Mouse (Mus musculus): ENCODE data around the gene Ccdc160. TPM values are rescaled to one million over a fixed set of nuclear protein-coding genes. Genes with fewer than 3 reads are reported as not detected.

The Ccdc160 gene
- polyA plus RNA-seq (2012; ENCODE audit: insufficient read depth, insufficient read length, missing spikeins), result not detected in 2 replicates

- Histone ChIP-seq H3K4me3 (ENCODE audit: insufficient read depth, low read depth, low read length) (peak within 1 kb of the TSS; percentile 35), H3K27ac (replicated peaks; ENCODE audit: low read depth, low read length) (no peak within 1 kb of the TSS)
Observed at GRCm38 (mm10) chrX:52790980-52791593, at the start of gene Ccdc160. Gene Ccdc160 (plus strand): TSS chrX:52791200.

DNA sequence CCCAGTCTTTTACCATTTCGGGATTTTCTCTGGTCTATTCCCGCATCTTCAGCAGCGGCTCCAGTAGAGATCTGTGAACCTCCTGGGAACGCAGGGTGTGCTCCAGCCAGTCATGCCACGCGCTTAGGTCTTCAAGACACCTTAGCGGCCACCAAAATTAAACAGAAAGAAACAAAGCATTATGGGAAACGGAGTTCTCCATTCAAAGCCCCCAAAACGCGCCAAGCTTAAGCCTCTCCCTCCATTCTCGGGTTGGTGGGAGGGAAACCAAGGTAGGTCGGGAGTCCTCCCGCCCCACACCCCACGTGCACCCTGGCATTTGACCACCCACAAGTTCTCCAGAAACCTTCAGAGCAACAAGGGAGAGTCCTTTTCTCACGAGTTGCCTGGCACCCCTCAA lies 47.2 kb upstream of the Ccdc160 start:
- Histone ChIP-seq H3K27ac (replicated peaks; ENCODE audit: low read depth, low read length) (no peak overlapping the region), H3K4me1 (ENCODE audit: control insufficient read depth, insufficient read depth, insufficient read length, low read length) (no peaks in the 10 kb centered on the region; the same call in 1 of the 2 replicates), H3K4me3 (ENCODE audit: insufficient read depth, low read depth, low read length) (peak overlapping the region; percentile 18; the same call in 1 of the 2 replicates)

More at GRCm38 (mm10) chrX:52790980-52791593, at the start of gene Ccdc160:
- H3K4me1 ChIP-seq (ENCODE audit: control insufficient read depth, insufficient read depth, insufficient read length, low read length), result no peaks in the 10 kb centered on the region

DNA sequence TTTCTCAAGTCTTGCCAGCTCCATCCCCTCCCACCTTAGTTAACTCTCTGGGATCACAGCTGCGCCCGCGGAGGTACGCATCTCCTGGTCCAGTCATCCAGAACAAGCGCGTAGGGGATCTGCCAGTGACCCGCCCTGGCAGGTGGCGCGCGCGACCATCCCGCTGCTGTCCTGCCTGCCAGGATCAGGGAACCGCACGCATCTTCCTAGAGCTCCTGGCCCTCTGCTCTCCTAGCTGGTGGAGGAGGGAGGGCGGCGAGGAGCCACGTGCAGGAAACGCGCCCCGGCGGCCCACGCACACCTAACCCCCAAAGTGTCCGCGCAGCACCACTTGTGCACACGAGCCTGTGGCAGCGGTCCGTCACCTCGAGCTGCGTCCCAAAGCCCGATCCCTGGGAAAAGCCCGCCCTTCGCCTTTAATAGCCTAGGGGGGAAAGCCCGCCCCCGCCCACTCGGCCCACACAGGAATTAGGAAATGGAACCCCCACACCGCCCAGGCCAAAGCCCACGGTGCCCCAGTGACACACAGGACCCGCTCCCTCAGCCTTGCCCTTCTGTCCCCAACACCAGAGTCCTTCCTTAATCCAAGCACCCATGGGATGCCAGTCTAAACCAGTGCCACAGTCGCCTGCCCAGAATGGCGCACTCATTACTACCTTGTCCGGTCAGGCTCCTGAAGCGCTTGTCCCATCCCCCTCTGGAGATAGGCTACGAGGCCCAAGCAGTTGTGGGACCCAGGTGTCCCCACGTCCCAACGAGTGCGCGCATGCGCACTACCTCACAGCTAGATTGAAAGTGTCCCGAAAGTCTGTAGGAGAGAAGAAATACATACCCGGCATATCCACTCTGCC lies 46.6 kb upstream of the Ccdc160 start:
- peak overlapping the region; percentile 18; the same call in 1 of the 2 replicates for H3K4me3 ChIP-seq (ENCODE audit: insufficient read depth, low read depth, low read length)
- no peak overlapping the region for H3K27ac ChIP-seq (replicated peaks; ENCODE audit: low read depth, low read length)
- H3K4me1 ChIP-seq (ENCODE audit: control insufficient read depth, insufficient read depth, insufficient read length, low read length), result no peaks in the 10 kb centered on the region; the same call in 1 of the 2 replicates

- Histone ChIP-seq H3K4me1 (ENCODE audit: control insufficient read depth, insufficient read depth, insufficient read length, low read length) (no peaks in the 10 kb centered on the region; the same call in 1 of the 2 replicates), H3K4me3 (ENCODE audit: insufficient read depth, low read depth, low read length) (no peak overlapping the region), H3K27ac (replicated peaks; ENCODE audit: low read depth, low read length) (no peak overlapping the region)
Observed at GRCm38 (mm10) chrX:52745462-52745861, 45.5 kb upstream of the Ccdc160 start.

GRCm38 (mm10) chrX:52745917-52746316 lies 45.1 kb upstream of the Ccdc160 start:
- Histone ChIP-seq H3K4me1 (ENCODE audit: control insufficient read depth, insufficient read depth, insufficient read length, low read length) (no peaks in the 10 kb centered on the region; the same call in 1 of the 2 replicates), H3K4me3 (ENCODE audit: insufficient read depth, low read depth, low read length) (no peak overlapping the region), H3K27ac (replicated peaks; ENCODE audit: low read depth, low read length) (no peak overlapping the region)

DNA sequence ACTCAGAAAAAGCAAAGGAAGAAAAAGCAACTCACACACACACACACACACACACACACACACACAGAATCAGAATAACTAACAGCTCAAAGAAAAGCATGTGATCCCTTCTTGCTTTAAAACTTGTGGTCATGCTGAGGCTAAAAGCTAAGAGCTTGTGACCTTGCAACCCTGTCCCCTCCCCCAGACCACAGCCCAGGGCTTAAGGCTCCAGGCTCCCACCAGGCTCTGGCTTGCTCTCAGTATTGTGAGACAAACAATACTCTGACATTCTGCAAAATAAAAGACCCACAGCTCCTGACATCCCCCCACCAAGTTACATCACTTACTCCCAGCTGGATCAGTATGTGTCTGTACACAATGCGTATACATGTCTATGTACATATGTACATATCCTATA lies 44.2 kb upstream of the Ccdc160 start:
- no peak overlapping the region for H3K27ac ChIP-seq (replicated peaks; ENCODE audit: low read depth, low read length)
- no peaks in the 10 kb centered on the region; the same call in 1 of the 2 replicates for H3K4me1 ChIP-seq (ENCODE audit: control insufficient read depth, insufficient read depth, insufficient read length, low read length)
- H3K4me3 ChIP-seq (ENCODE audit: insufficient read depth, low read depth, low read length), result no peak overlapping the region

DNA sequence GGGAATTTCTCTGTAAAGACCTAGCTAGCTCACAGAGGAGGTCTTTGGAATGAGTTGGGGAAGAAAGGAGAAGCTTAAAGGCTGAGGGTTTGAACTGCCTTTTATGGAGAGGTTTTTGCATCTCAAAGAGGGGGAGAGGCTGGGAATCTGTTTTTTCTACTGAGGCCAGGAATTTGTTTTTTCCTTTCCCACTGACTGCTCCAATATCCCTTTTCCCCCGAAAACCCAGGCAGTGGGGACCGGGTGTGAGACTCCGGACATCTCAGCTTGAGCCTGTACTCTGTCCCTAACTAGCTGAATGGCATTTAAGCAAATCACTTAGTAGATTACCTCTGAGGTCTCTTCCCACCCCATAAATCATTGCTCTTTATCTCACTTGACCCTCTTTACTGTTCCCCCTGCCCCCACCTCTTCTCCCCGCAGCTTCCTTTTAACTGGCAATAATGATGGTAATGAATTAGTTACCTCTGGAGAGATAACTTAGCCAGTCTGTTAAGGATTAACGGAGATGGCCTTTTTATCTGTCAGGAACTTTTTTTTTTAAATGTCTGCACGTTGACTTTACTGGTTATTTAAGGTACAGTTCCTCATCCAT lies 37.4 kb upstream of the Ccdc160 start:
- Histone ChIP-seq H3K27ac (replicated peaks; ENCODE audit: low read depth, low read length) (no peak overlapping the region), H3K4me3 (ENCODE audit: insufficient read depth, low read depth, low read length) (no peak overlapping the region), H3K4me1 (ENCODE audit: control insufficient read depth, insufficient read depth, insufficient read length, low read length) (no peaks in the 10 kb centered on the region)

DNA sequence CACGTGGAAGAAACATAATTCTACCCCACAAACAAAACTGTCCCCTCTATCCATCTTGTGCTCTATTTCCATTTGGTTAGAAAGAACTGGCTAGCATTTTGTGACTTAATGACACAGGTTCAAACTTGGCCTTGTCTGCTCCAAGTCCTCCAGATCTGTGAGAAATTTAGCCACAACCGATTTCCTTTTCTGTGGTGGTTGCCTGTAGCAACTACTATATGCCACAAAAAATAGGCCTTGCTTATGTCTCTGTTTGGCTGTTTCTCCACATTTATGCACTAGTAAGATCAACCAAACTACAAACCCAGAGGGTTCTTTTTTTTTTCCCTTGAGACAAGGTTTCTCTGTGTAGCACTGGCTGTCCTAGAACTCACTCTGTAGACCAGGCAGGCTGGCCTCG lies 33.8 kb upstream of the Ccdc160 start:
- H3K4me3 ChIP-seq (ENCODE audit: insufficient read depth, low read depth, low read length), result no peak overlapping the region
- H3K27ac ChIP-seq (replicated peaks; ENCODE audit: low read depth, low read length), result no peak overlapping the region
- H3K4me1 ChIP-seq (ENCODE audit: control insufficient read depth, insufficient read depth, insufficient read length, low read length), result no peaks in the 10 kb centered on the region

DNA sequence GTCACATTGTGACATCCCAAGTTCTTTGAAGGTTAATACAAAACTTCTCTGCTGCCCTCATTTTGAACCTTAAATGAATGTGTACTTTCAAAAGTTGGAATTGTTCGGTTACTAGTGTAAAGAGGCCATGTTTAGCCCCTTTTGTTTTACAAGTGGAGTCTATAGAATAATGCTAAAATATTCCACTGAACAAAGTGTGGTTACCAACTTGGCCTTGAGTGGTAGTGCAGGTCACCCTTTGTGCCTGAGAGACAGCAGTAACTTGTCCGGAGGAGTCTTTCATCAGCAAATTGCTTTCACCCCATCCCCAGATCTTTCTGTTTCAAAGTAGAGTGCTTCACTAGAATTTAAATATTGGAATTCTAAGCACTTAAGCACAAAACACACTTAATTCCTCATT lies 31.8 kb upstream of the Ccdc160 start:
- H3K4me3 ChIP-seq (ENCODE audit: insufficient read depth, low read depth, low read length), result no peak overlapping the region
- H3K27ac ChIP-seq (replicated peaks; ENCODE audit: low read depth, low read length), result no peak overlapping the region
- no peaks in the 10 kb centered on the region for H3K4me1 ChIP-seq (ENCODE audit: control insufficient read depth, insufficient read depth, insufficient read length, low read length)

- Histone ChIP-seq H3K4me3 (ENCODE audit: insufficient read depth, low read depth, low read length) (no peak overlapping the region), H3K27ac (replicated peaks; ENCODE audit: low read depth, low read length) (no peak overlapping the region), H3K4me1 (ENCODE audit: control insufficient read depth, insufficient read depth, insufficient read length, low read length) (no peaks in the 10 kb centered on the region)
Observed at GRCm38 (mm10) chrX:52760191-52760945, 30.6 kb upstream of the Ccdc160 start.

DNA sequence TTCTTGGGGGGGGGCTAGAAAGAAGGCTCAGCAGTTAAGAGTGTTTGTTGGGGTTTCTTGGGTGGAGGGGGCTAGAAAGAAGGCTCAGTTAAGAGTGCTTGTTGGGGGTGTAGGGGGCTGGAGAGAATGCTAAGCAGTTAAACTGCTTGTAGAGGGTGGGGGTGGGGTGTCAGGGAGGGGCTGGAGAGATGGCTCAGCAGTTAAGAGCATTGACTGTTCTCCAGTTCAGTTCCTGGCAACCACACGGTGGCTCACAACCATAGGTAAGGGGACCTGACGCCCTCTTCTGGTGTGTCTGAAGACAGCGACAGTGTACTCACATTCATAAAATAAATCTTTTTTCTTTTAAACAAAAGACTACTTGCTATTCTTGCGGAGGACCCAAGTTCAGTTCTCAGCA lies 28.8 kb upstream of the Ccdc160 start:
- Histone ChIP-seq H3K4me3 (ENCODE audit: insufficient read depth, low read depth, low read length) (no peak overlapping the region), H3K4me1 (ENCODE audit: control insufficient read depth, insufficient read depth, insufficient read length, low read length) (no peaks in the 10 kb centered on the region), H3K27ac (replicated peaks; ENCODE audit: low read depth, low read length) (no peak overlapping the region)

- H3K4me3 ChIP-seq (ENCODE audit: insufficient read depth, low read depth, low read length), result no peak overlapping the region
- H3K4me1 ChIP-seq (ENCODE audit: control insufficient read depth, insufficient read depth, insufficient read length, low read length), result no peaks in the 10 kb centered on the region
- no peak overlapping the region for H3K27ac ChIP-seq (replicated peaks; ENCODE audit: low read depth, low read length)
Observed at GRCm38 (mm10) chrX:52775973-52776372, 15.0 kb upstream of the Ccdc160 start.

DNA sequence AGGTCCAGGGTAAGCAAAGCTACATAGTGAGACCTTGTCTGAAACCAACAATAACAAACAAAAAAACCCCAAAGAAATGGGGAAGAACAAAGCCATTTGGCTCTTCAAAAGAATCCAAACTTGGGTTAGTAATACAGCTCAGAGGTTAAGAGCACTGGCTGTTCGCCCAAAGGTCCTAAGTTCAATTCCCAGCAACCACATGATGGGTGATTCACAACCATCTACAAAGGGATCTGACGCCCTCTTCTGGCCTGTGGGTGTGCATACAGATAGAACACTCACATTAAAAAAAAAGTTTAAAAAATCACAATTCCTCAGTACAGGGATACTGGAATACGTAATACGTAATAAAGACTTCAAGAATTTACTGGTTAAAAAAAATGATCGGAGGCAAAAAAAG lies 13.3 kb upstream of the Ccdc160 start:
- Histone ChIP-seq H3K4me1 (ENCODE audit: control insufficient read depth, insufficient read depth, insufficient read length, low read length) (no peaks in the 10 kb centered on the region), H3K4me3 (ENCODE audit: insufficient read depth, low read depth, low read length) (no peak overlapping the region), H3K27ac (replicated peaks; ENCODE audit: low read depth, low read length) (no peak overlapping the region)

GRCm38 (mm10) chrX:52783898-52784297 lies 7.1 kb upstream of the Ccdc160 start:
- H3K27ac ChIP-seq (replicated peaks; ENCODE audit: low read depth, low read length), result no peak overlapping the region; the same call in 1 of the 2 replicates
- peak overlapping the region; percentile 33 for H3K4me3 ChIP-seq (ENCODE audit: insufficient read depth, low read depth, low read length)
- no peaks in the 10 kb centered on the region for H3K4me1 ChIP-seq (ENCODE audit: control insufficient read depth, insufficient read depth, insufficient read length, low read length)

Measured in brown adipose tissue, adult 24 weeks (tissue).